Mouse (Mus musculus): ENCODE measurements around the gene Syt5.

The Syt5 gene

GRCm38 (mm10) chr7:4499034-4499433 is 48.3 kb downstream of the Syt5 start:
- peak; percentile 34 for DNase-seq

GRCm38 (mm10) chr7:4498251-4498650 is 49.1 kb downstream of the Syt5 start:
- peak; percentile 58 for DNase-seq

- no peak for DNase-seq
Measured at GRCm38 (mm10) chr7:4497271-4497903, 50.0 kb downstream of the Syt5 start.

- no peak for DNase-seq
Measured at GRCm38 (mm10) chr7:4496468-4496867, 50.9 kb downstream of the Syt5 start.

- DNase-seq, result no peak
Measured at GRCm38 (mm10) chr7:4493991-4494390, 53.4 kb downstream of the Syt5 start.

GRCm38 (mm10) chr7:4492284-4493224 is 54.8 kb downstream of the Syt5 start:
- peak; percentile 31 for DNase-seq

- DNase-seq, result no peak
Measured at GRCm38 (mm10) chr7:4491308-4491707, 56.0 kb downstream of the Syt5 start.
